Mouse (Mus musculus): ENCODE measurements at regions not wholly inside any gene's neighbourhood (a gene's known extent, or its start where the extent isn't known, plus 50 kb on each side); places are given as distances from the start of the nearest gene placed in this dataset.

- no peak for TF ChIP-seq CTCF (IDR thresholded peaks at IDR 0.05; ENCODE audit: low read depth, low read length)
- no peak for TF ChIP-seq POLR2A (IDR thresholded peaks at IDR 0.05; ENCODE audit: insufficient read depth, low read length)
- no peak for TF ChIP-seq EP300 (IDR thresholded peaks at IDR 0.05; ENCODE audit: insufficient read depth, low read depth, low read length)
Measured at GRCm38 (mm10) chr2:167851216-167851896, 80.5 kb upstream of the Ptpn1 start.
